Mouse (Mus musculus): ENCODE data around the gene Tbc1d8.

DNA sequence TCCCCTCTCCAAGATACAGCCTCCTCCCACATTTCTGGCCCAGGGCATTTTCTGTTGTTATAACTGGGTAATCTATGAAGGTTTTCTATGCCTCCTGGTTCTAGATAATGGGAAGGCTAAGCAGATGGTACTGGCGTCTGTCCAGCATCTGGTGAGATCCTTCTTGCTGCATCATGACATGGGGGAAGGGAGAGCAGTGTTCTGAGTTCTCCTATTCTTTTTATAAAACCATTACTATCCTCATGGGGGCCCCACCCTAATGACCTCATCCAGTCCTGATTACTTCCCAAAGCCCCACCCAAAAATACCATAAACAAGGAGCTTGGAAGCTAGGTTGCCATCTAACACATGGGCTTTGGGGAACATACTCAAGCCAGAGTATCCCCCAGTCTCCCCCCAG is 129.6 kb downstream of the Tbc1d8 start:
- no peak for TF ChIP-seq POLR2A (IDR thresholded peaks at IDR 0.05; ENCODE audit: insufficient read length, low read depth)
- no peak for TF ChIP-seq USF1 (IDR thresholded peaks at IDR 0.05; ENCODE audit: low read depth)
- TF ChIP-seq E2F4 (IDR thresholded peaks at IDR 0.05; ENCODE audit: insufficient read depth) = no peak
- no peak for TF ChIP-seq TCF12 (IDR thresholded peaks at IDR 0.05; ENCODE audit: insufficient read depth, poor library complexity, severe bottlenecking)
- no peak for TF ChIP-seq POLR2AphosphoS2 (IDR thresholded peaks at IDR 0.05; ENCODE audit: insufficient read length, low read depth)
- TF ChIP-seq CEBPB (IDR thresholded peaks at IDR 0.05; ENCODE audit: insufficient read depth, poor library complexity, severe bottlenecking) = no peak
- no peak for TF ChIP-seq SRF (IDR thresholded peaks at IDR 0.05; ENCODE audit: control insufficient read depth, insufficient read length, low read depth)
- no peak for TF ChIP-seq MYOG (IDR thresholded peaks at IDR 0.05; ENCODE audit: control insufficient read depth in 1 of 3, insufficient read depth in 1 of 3, insufficient read length in 2 of 3, low read depth in 2 of 3)
- no peak for TF ChIP-seq MAX (IDR thresholded peaks at IDR 0.05; ENCODE audit: low read depth)

Measured in myocyte (in vitro differentiated cells).